17 mouse cellular contexts compared by ENCODE assay signal in the genomic region with DNA sequence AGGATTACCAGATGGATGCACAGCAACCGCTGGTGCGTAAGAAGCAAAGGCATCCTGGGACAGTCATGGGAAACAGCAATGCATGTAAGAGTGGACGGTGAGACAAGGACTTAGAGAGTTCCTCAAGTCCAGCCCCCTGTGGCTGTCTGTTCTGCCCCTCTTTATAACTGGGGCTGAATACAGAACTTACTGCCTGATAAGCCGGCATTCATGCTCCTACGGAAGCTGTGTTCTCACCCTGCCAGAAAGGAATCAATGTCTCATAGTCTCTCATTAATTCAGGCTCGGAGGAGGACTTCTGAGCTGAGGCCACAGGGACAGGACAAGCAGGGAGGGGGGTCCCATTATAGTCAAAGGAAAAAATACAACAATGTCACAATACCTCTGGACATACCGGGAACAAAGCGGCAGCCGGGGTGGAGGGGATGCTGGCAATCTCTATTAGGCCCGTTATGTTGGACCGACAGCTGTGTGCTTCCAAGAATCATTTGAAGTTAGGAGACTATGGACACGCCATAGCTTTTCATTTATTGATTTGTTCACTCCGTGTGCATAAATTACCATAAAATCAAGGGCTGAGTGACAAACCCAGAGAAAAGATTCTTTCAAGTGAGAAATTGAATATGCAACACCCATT. TPM values are rescaled to one million over a fixed set of nuclear protein-coding genes. Genes with fewer than 3 reads are reported as not detected.
DNase-seq lines count a peak whose midpoint lies in the region; ATAC-seq and TF ChIP-seq lines count a peak whose summit lies in the region.
"Had no signal": no experiment of that assay in that cellular context is flagged by ENCODE, and none has a peak within 500 bp of the region (broad histone marks: within the 10 kb centered on the region; RNA-seq: fewer than 3 reads in every experiment).

No protein-coding gene starts in this region.

- no peak for TF ChIP-seq CTCF in midbrain, postnatal 0 days (IDR thresholded peaks at IDR 0.05)

- no peaks in the 10 kb centered on the region for H3K9me3 ChIP-seq in embryonic facial prominence, embryonic 10.5 days
- no peaks in the 10 kb centered on the region for H3K9me3 ChIP-seq in forebrain, embryonic 14.5 days (replicated peaks; ENCODE audit: control insufficient read depth, low read length)
- no peaks in the 10 kb centered on the region for H3K9me3 ChIP-seq in hindbrain, embryonic 16.5 days (ENCODE audit: control insufficient read depth, low read length)
- H3K9me3 ChIP-seq in midbrain, postnatal 0 days (ENCODE audit: low read length) = no peaks in the 10 kb centered on the region
- H3K9me3 ChIP-seq in heart, embryonic 11.5 days (replicated peaks; ENCODE audit: control insufficient read depth, low read length) = no peaks in the 10 kb centered on the region
- H3K9me3 ChIP-seq: heart, embryonic 15.5 days; limb, embryonic 10.5 days had no signal

- H3K4me3 ChIP-seq in embryonic facial prominence, embryonic 10.5 days = no peak overlapping the region
- 0 out of 2 replicates have a peak overlapping the region, but pooled peaks have one; percentile 2 for H3K4me3 ChIP-seq in forebrain, embryonic 14.5 days (ENCODE audit: low read depth, low read length)
- no peak overlapping the region for H3K4me3 ChIP-seq in hindbrain, embryonic 16.5 days (ENCODE audit: low read length)
- no peak overlapping the region for H3K4me3 ChIP-seq in midbrain, postnatal 0 days (ENCODE audit: low read depth, low read length)
- H3K4me3 ChIP-seq in heart, embryonic 11.5 days (ENCODE audit: low read depth, low read length) = no peak overlapping the region
- H3K4me3 ChIP-seq: heart, embryonic 15.5 days; limb, embryonic 10.5 days; myocyte had no signal

- DNase-seq in embryonic facial prominence, embryonic 10.5 days (ENCODE audit: low spot score) = peak; percentile 19
- DNase-seq in forebrain, embryonic 14.5 days (ENCODE audit: low spot score) = peak; percentile 96
- peak; percentile 53 for DNase-seq in midbrain, postnatal 0 days (ENCODE audit: low spot score)
- DNase-seq in gastrocnemius, adult 8-10 months (ENCODE audit: low spot score in 2 of 2) = no peak
- no peak for DNase-seq in layer of hippocampus, adult 8-10 months (ENCODE audit: low spot score in 2 of 2)
- DNase-seq: cerebellum, adult 11 months; spleen, adult 18-20 months; thymus, postnatal 4 days had no signal

- no peaks in the 10 kb centered on the region for H3K27me3 ChIP-seq in embryonic facial prominence, embryonic 10.5 days (replicated peaks; ENCODE audit: low read depth, poor library complexity, severe bottlenecking)
- no peaks in the 10 kb centered on the region for H3K27me3 ChIP-seq in forebrain, embryonic 14.5 days (replicated peaks; ENCODE audit: control insufficient read depth, insufficient read depth, low read length)
- no peaks in the 10 kb centered on the region for H3K27me3 ChIP-seq in hindbrain, embryonic 16.5 days (replicated peaks; ENCODE audit: control insufficient read depth, insufficient read depth, low read length)
- H3K27me3 ChIP-seq in midbrain, postnatal 0 days (ENCODE audit: insufficient read depth, low read length) = no peaks in the 10 kb centered on the region
- H3K27me3 ChIP-seq in heart, embryonic 11.5 days (ENCODE audit: control insufficient read depth, insufficient read depth, low read length) = no peaks in the 10 kb centered on the region
- H3K27me3 ChIP-seq: CH12.LX; heart, embryonic 15.5 days had no signal

- WGBS in embryonic facial prominence, embryonic 10.5 days = 75% methylated on average over 13 of the region's 13 CpGs
- WGBS in forebrain, embryonic 14.5 days = 5% methylated on average over 13 of the region's 13 CpGs
- 20% methylated on average over 13 of the region's 13 CpGs for WGBS in hindbrain, embryonic 16.5 days
- 15% methylated on average over 13 of the region's 13 CpGs for WGBS in midbrain, postnatal 0 days
- 79% methylated on average over 13 of the region's 13 CpGs for WGBS in heart, embryonic 11.5 days (ENCODE audit: insufficient replicate concordance)

- H3K4me1 ChIP-seq in embryonic facial prominence, embryonic 10.5 days = peaks cover 13% of the 10 kb centered on the region; the same call in 1 of the 2 replicates
- H3K4me1 ChIP-seq in forebrain, embryonic 14.5 days (ENCODE audit: control insufficient read depth, insufficient read depth, low read length) = peaks cover 61% of the 10 kb centered on the region
- peaks cover 21% of the 10 kb centered on the region for H3K4me1 ChIP-seq in hindbrain, embryonic 16.5 days (ENCODE audit: control insufficient read depth, insufficient read depth, low read depth, low read length)
- 0 out of 2 replicates have a peak, but pooled peaks cover 3% of the 10 kb centered on the region for H3K4me1 ChIP-seq in midbrain, postnatal 0 days (ENCODE audit: insufficient read depth, low read length)
- H3K4me1 ChIP-seq in heart, embryonic 11.5 days (ENCODE audit: control insufficient read depth, insufficient read depth, low read length) = no peaks in the 10 kb centered on the region
- H3K4me1 ChIP-seq: heart, embryonic 15.5 days; limb, embryonic 10.5 days had no signal

- peak overlapping the region; percentile 1; the same call in 1 of the 2 replicates for H3K27ac ChIP-seq in embryonic facial prominence, embryonic 10.5 days (replicated peaks)
- peak overlapping the region; percentile 91 for H3K27ac ChIP-seq in forebrain, embryonic 14.5 days (ENCODE audit: low read depth, low read length)
- H3K27ac ChIP-seq in hindbrain, embryonic 16.5 days (ENCODE audit: low read depth, low read length) = peak overlapping the region; percentile 50; the same call in 1 of the 2 replicates
- 0 out of 2 replicates have a peak overlapping the region, but pooled peaks have one; percentile 51 for H3K27ac ChIP-seq in midbrain, postnatal 0 days (ENCODE audit: low read depth, low read length)
- H3K27ac ChIP-seq in heart, embryonic 11.5 days (ENCODE audit: low read depth, low read length) = no peak overlapping the region
- H3K27ac ChIP-seq: heart, embryonic 15.5 days; kidney, postnatal 0 days; limb, embryonic 10.5 days; liver, embryonic 14.5 days had no signal

- ATAC-seq in forebrain, embryonic 14.5 days = peak; percentile 94
- peak; percentile 74 for ATAC-seq in hindbrain, embryonic 16.5 days
- ATAC-seq in midbrain, postnatal 0 days (ENCODE audit: low FRiP score) = peak; percentile 64
- ATAC-seq in heart, embryonic 11.5 days (replicated peaks; ENCODE audit: insufficient number of reproducible peaks, low FRiP score, low TSS enrichment) = no peak
- no peak for ATAC-seq in monocyte, adult 5-6 weeks (replicated peaks; ENCODE audit: insufficient number of reproducible peaks, low FRiP score, low TSS enrichment, poor library complexity, severe bottlenecking)

- no peaks in the 10 kb centered on the region for H3K36me3 ChIP-seq in embryonic facial prominence, embryonic 10.5 days (replicated peaks)
- H3K36me3 ChIP-seq in forebrain, embryonic 14.5 days (ENCODE audit: control insufficient read depth, insufficient read depth, low read length) = no peaks in the 10 kb centered on the region; the same call in 1 of the 2 replicates
- no peaks in the 10 kb centered on the region for H3K36me3 ChIP-seq in hindbrain, embryonic 16.5 days (ENCODE audit: control insufficient read depth, insufficient read depth, low read length)
- H3K36me3 ChIP-seq in midbrain, postnatal 0 days (ENCODE audit: insufficient read depth, low read length) = no peaks in the 10 kb centered on the region
- no peaks in the 10 kb centered on the region for H3K36me3 ChIP-seq in heart, embryonic 11.5 days (ENCODE audit: control insufficient read depth, insufficient read depth, low read length)
- H3K36me3 ChIP-seq: heart, embryonic 15.5 days; limb, embryonic 10.5 days had no signal

- H3K9ac ChIP-seq in forebrain, embryonic 14.5 days (ENCODE audit: low read length) = peak overlapping the region; percentile 30; the same call in 1 of the 2 replicates
- no peak overlapping the region for H3K9ac ChIP-seq in hindbrain, embryonic 16.5 days (ENCODE audit: low read depth, low read length)
- no peak overlapping the region; the same call in 1 of the 2 replicates for H3K9ac ChIP-seq in midbrain, postnatal 0 days (replicated peaks; ENCODE audit: low read length, poor library complexity, severe bottlenecking)
- H3K9ac ChIP-seq in heart, embryonic 11.5 days (ENCODE audit: low read depth, low read length) = no peak overlapping the region
- H3K9ac ChIP-seq: heart, embryonic 15.5 days; liver, embryonic 14.5 days had no signal

- peak overlapping the region; percentile 42 for H3K4me2 ChIP-seq in forebrain, embryonic 14.5 days (ENCODE audit: low read length)
- peak overlapping the region; percentile 34 for H3K4me2 ChIP-seq in hindbrain, embryonic 16.5 days (ENCODE audit: low read length)
- H3K4me2 ChIP-seq in midbrain, postnatal 0 days (ENCODE audit: low read depth, low read length, poor library complexity, severe bottlenecking) = peak overlapping the region; percentile 19
- H3K4me2 ChIP-seq in heart, embryonic 11.5 days = no peak overlapping the region
- H3K4me2 ChIP-seq: heart, embryonic 15.5 days had no signal

RNA-seq across cellular contexts. Expression of a gene that starts 15.7 kb away (rescaled TPM):
- polyA plus RNA-seq in embryonic facial prominence, embryonic 10.5 days (2016; fragmentation: Nextera tagmentation; extraction: Ambion mirVana) = 4.3 and 6.9 TPM in 2 replicates
- 39.5 and 58.9 TPM in 2 replicates for polyA plus RNA-seq in forebrain, embryonic 14.5 days (2014; fragmentation: Nextera tagmentation; extraction: Ambion mirVana)
- polyA plus RNA-seq in hindbrain, embryonic 16.5 days (2015; fragmentation: Nextera tagmentation; extraction: Ambion mirVana) = 33.9 and 35.0 TPM in 2 replicates
- 56.6 and 62.6 TPM in 2 replicates for total RNA-seq in midbrain, postnatal 0 days (2014; rRNA removed)
- polyA plus RNA-seq in midbrain, postnatal 0 days (2015; fragmentation: Nextera tagmentation; extraction: Ambion mirVana) = 33.0 and 37.4 TPM in 2 replicates
- total RNA-seq in gastrocnemius, adult 8-10 months (2022) = not detected
- 10 to 100 TPM; 17.5 to 19.2 (median 18.5) TPM for total RNA-seq in layer of hippocampus, adult 8-10 months (2022)
- 0.25 and 0.44 TPM in 2 replicates for polyA plus RNA-seq in heart, embryonic 11.5 days (2014; fragmentation: Nextera tagmentation; extraction: Ambion mirVana)
- 1.8 to 5.3 TPM (median 3.3 TPM) in 3 replicates for total RNA-seq in monocyte, adult 5-6 weeks (2017)
- polyA plus RNA-seq: liver, embryonic 14.5 days; myocyte had no signal

Comparison
In these comparisons a context has a peak if more than half of its experiments do, and no peak if none do; other contexts are left out.
1. DNase-seq: peak in embryonic facial prominence, embryonic 10.5 days (single experiment), forebrain, embryonic 14.5 days (single experiment) and midbrain, postnatal 0 days (single experiment); none in gastrocnemius, adult 8-10 months (0 of 2) and layer of hippocampus, adult 8-10 months (0 of 2).
2. ATAC-seq: peak in forebrain, embryonic 14.5 days (single experiment), hindbrain, embryonic 16.5 days (single experiment) and midbrain, postnatal 0 days (single experiment); none in heart, embryonic 11.5 days (single experiment) and monocyte, adult 5-6 weeks (single experiment).